Mouse (Mus musculus) ZHBTc4 (cell line): ENCODE data around the gene Gm4724.
"Not testable (repeated sequence)": the region's sequence is repeated elsewhere in the genome, so short reads cannot be mapped to it uniquely, and the experiment has no call there.

Source experiments
- DNase-seq: peaks from one replicate; pipeline ENCODE4 v3.0.0-alpha.2; 2011; ENCODE audit warnings: low read depth, low spot score

Gene Gm4724

DNA sequence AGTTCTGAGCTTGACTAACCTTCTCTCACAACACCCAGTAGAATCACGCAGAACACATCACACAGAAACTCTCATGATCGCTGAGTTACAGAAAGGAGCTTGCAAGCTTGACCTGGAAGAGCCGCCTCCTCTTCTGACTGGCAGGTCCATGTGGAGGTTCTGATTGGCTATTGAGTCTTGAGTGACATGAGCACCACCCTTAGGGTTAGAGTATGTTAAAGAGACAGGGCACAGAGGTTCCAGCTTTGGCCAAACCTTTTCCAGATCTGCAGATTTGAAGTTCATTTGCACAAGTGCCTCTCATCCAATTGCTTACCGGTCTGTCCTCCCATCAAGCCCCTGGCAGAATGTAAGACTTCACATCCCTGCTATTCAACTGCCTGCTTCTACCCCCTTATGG is at the start of gene Gm4724:
Gene Gm4724, minus strand, starts transcription at position 101 of the 400 bp plus-strand sequence.
- not testable (repeated sequence) for DNase-seq

DNA sequence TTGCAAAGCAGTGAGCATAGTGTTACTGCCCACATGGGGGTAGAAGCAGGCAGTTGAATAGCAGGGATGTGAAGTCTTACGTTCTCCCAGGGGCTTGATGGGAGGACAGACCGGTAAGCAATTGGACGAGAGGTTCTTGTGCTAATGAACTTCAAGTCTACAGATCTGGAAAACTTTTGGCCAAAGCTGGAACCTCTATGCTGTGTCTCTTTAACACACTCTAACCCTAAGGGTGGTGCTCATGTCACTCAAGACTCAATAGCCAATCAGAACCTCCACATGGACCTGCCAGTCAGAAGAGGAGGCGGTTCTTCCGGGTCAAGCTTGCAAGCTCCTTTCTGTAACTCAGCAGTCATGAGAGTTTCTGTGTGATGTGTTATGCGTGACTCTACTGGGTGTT is 34.1 kb upstream of the Gm4724 start, which contains the start of gene Zfp965:
Gene Zfp965, plus strand, starts transcription at position 301 of the 400 bp plus-strand sequence.
- not testable (repeated sequence) for DNase-seq
